Mouse (Mus musculus): ENCODE data around the gene Ppp1r9b.
"Not testable (repeated sequence)": the region's sequence is repeated elsewhere in the genome, so short reads cannot be mapped to it uniquely, and the experiment has no call there.

- TF ChIP-seq POLR2A (IDR thresholded peaks at IDR 0.05; ENCODE audit: borderline replicate concordance, extremely low read depth, insufficient read depth, insufficient read length, poor library complexity, severe bottlenecking); CTCF (IDR thresholded peaks at IDR 0.05; ENCODE audit: borderline replicate concordance, extremely low read depth, insufficient read depth, insufficient read length): not testable (repeated sequence)
Measured at GRCm38 (mm10) chr11:95010841-95011403, 20.1 kb downstream of the Ppp1r9b start.

Measured in brain, embryonic 14.5 days (tissue).